Mouse (Mus musculus) embryonic facial prominence, embryonic 13.5 days (tissue): Measurements from ENCODE around the gene Flt1. TPM values are rescaled to one million over a fixed set of nuclear protein-coding genes. Genes with fewer than 3 reads are reported as not detected.

Source experiments
- ATAC-seq: fragments of 200-750 bp; cut with Nextera tagmentation; 2 replicates; pipeline ENCODE4 v1.8.0; 2017; ENCODE audit warnings: low read depth; ENCODE audit not compliant: insufficient number of reproducible peaks, insufficient read depth, low FRiP score, low TSS enrichment
- H3K27ac ChIP-seq: fragments of 300-500 bp; sonication (generic); 2 replicates; pipeline ENCODE4 v1.5.1; 2015; ENCODE audit warnings: moderate library complexity, mild to moderate bottlenecking, inconsistent platforms
- H3K27me3 ChIP-seq: fragments of 300-500 bp; sonication (generic); 2 replicates; pipeline ENCODE4 v1.6.1; 2015; ENCODE audit warnings: mild to moderate bottlenecking, inconsistent platforms
- H3K36me3 ChIP-seq: fragments of 300-500 bp; sonication (generic); 2 replicates; pipeline ENCODE4 v1.6.1; 2015; ENCODE audit warnings: mild to moderate bottlenecking, inconsistent platforms
- H3K4me1 ChIP-seq: fragments of 300-500 bp; sonication (generic); 2 replicates; pipeline ENCODE4 v1.6.1; 2015; ENCODE audit warnings: inconsistent platforms
- H3K4me2 ChIP-seq: fragments of 300-500 bp; sonication (generic); 2 replicates; pipeline ENCODE4 v1.6.1; 2015; ENCODE audit warnings: moderate library complexity, mild to moderate bottlenecking, inconsistent platforms
- H3K4me3 ChIP-seq: fragments of 300-500 bp; sonication (generic); 2 replicates; pipeline ENCODE4 v1.5.1; 2015; ENCODE audit warnings: mild to moderate bottlenecking, inconsistent platforms
- H3K9ac ChIP-seq: fragments of 300-500 bp; sonication (generic); 2 replicates; pipeline ENCODE4 v1.6.1; 2015; ENCODE audit warnings: mild to moderate bottlenecking, inconsistent platforms
- H3K9me3 ChIP-seq: fragments of 300-500 bp; sonication (generic); 2 replicates; pipeline ENCODE4 v1.6.1; 2016; ENCODE audit warnings: inconsistent platforms
- WGBS: fragments of 180-500 bp; shearing (Covaris S2); methylation state at CpG from one replicate; pipeline ENCODE4 v1.1.7; 2015; ENCODE audit warnings: mixed read lengths; 5-methylcytosine and 5-hydroxymethylcytosine counted together
- polyA plus RNA-seq: library from polyadenylated mRNA; unstranded; fragments of >200 nt; fragmentation: Nextera tagmentation; extraction: Ambion mirVana; gene quantifications from 2 replicates; pipeline ENCODE4 v1.2.1, GENCODE M21; 2015

Flt1 gene
- polyA plus RNA-seq, 1 experiment from 2014 or later, result 10.0 TPM

DNA sequence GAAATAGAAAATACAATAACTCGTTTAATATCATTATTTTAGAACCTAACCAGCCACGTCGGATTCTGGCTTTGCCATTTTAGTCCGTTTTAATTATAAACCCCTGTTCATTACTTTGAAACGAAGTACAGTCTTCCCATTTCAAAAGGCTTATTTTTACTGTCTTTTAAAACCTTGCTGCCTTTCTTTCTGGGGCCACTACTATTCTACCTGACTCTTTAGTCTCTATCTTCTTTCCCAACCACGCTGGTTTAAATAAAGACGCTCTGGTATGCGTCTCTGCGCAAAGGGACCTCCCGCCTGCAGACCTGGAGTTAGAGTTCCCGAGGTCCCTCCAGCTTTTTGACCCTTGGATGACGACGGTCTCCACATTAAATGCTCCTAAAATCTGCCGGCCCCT lies 1.4 kb downstream of the Flt1 start:
- no peak overlapping the region for H3K4me2 ChIP-seq
- no peaks in the 10 kb centered on the region for H3K36me3 ChIP-seq
- H3K27me3 ChIP-seq, result peaks cover 95% of the 10 kb centered on the region
- WGBS, result under 1% methylated on average over 14 of the region's 14 CpGs
- H3K9ac ChIP-seq, result no peak overlapping the region
- H3K27ac ChIP-seq, result no peak overlapping the region
- ATAC-seq, result no peak
- H3K4me3 ChIP-seq, result peak overlapping the region; percentile 48
- peaks cover 18% of the 10 kb centered on the region for H3K4me1 ChIP-seq
- no peaks in the 10 kb centered on the region for H3K9me3 ChIP-seq

GRCm38 (mm10) chr5:147723811-147724210 lies 2.0 kb downstream of the Flt1 start:
- no peak overlapping the region for H3K9ac ChIP-seq
- H3K4me2 ChIP-seq, result no peak overlapping the region
- peaks cover 95% of the 10 kb centered on the region for H3K27me3 ChIP-seq
- peaks cover 18% of the 10 kb centered on the region for H3K4me1 ChIP-seq
- H3K4me3 ChIP-seq, result peak overlapping the region; percentile 18
- H3K9me3 ChIP-seq, result no peaks in the 10 kb centered on the region
- H3K36me3 ChIP-seq, result no peaks in the 10 kb centered on the region
- no peak for ATAC-seq
- 5% methylated on average over 17 of the region's 17 CpGs for WGBS
- no peak overlapping the region for H3K27ac ChIP-seq

- Histone ChIP-seq H3K27ac (no peak overlapping the region), H3K27me3 (peaks cover 89% of the 10 kb centered on the region), H3K4me2 (no peak overlapping the region), H3K36me3 (no peaks in the 10 kb centered on the region), H3K4me1 (peaks cover 17% of the 10 kb centered on the region), H3K9me3 (no peaks in the 10 kb centered on the region), H3K9ac (no peak overlapping the region), H3K4me3 (no peak overlapping the region)
- WGBS, result 16% methylated on average over 8 of the region's 8 CpGs
- ATAC-seq, result no peak
Measured at GRCm38 (mm10) chr5:147721438-147721837, 4.4 kb downstream of the Flt1 start.

GRCm38 (mm10) chr5:147718335-147718734 lies 7.5 kb downstream of the Flt1 start:
- no peak overlapping the region for H3K4me3 ChIP-seq
- WGBS, result 85% methylated on average over 7 of the region's 7 CpGs
- H3K9ac ChIP-seq, result no peak overlapping the region
- no peak overlapping the region for H3K27ac ChIP-seq
- H3K27me3 ChIP-seq, result peaks cover 66% of the 10 kb centered on the region
- no peak overlapping the region for H3K4me2 ChIP-seq
- no peaks in the 10 kb centered on the region for H3K9me3 ChIP-seq
- ATAC-seq, result no peak
- no peaks in the 10 kb centered on the region for H3K4me1 ChIP-seq
- H3K36me3 ChIP-seq, result no peaks in the 10 kb centered on the region

- peaks cover 53% of the 10 kb centered on the region for H3K27me3 ChIP-seq
- no peak overlapping the region for H3K9ac ChIP-seq
- H3K4me3 ChIP-seq, result no peak overlapping the region
- H3K9me3 ChIP-seq, result no peaks in the 10 kb centered on the region
- no peaks in the 10 kb centered on the region for H3K4me1 ChIP-seq
- H3K4me2 ChIP-seq, result no peak overlapping the region
- ATAC-seq, result no peak
- H3K27ac ChIP-seq, result no peak overlapping the region
- WGBS, result 65% methylated on average over 15 of the region's 15 CpGs
- no peaks in the 10 kb centered on the region for H3K36me3 ChIP-seq
Measured at GRCm38 (mm10) chr5:147716697-147717217, 9.1 kb downstream of the Flt1 start.

- H3K9ac ChIP-seq, result no peak overlapping the region
- H3K4me3 ChIP-seq, result no peak overlapping the region
- H3K27ac ChIP-seq, result no peak overlapping the region
- WGBS, result 82% methylated on average over 9 of the region's 9 CpGs
- no peak overlapping the region for H3K4me2 ChIP-seq
- ATAC-seq, result no peak
- H3K27me3 ChIP-seq, result peaks cover 49% of the 10 kb centered on the region
- H3K36me3 ChIP-seq, result no peaks in the 10 kb centered on the region
- H3K4me1 ChIP-seq, result no peaks in the 10 kb centered on the region
- H3K9me3 ChIP-seq, result no peaks in the 10 kb centered on the region
Measured at GRCm38 (mm10) chr5:147716276-147716675, 9.5 kb downstream of the Flt1 start.

DNA sequence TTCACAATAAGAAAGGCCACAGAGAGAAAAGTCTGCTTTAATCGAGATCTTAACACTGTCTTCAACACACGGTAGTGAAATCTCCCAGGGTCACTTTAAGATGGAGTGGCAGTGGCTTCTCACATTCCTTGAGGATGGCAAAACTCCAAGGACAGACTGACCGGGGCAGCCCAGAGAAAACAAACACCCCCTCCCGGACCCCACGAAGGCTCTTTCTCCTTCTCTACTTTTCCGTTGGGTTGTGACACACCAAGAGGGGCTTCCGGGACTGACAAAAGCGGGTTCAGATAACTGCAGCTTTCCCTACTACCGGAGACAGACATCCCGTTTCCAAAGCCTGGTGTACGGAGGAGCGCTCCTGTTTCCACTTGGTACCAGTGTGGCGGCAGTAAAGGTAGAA lies 10.4 kb downstream of the Flt1 start:
- no peak overlapping the region for H3K4me3 ChIP-seq
- no peaks in the 10 kb centered on the region for H3K36me3 ChIP-seq
- no peak overlapping the region for H3K9ac ChIP-seq
- no peak overlapping the region for H3K4me2 ChIP-seq
- H3K4me1 ChIP-seq, result no peaks in the 10 kb centered on the region
- 78% methylated on average over 13 of the region's 13 CpGs for WGBS
- peaks cover 40% of the 10 kb centered on the region for H3K27me3 ChIP-seq
- no peak overlapping the region for H3K27ac ChIP-seq
- ATAC-seq, result no peak
- H3K9me3 ChIP-seq, result no peaks in the 10 kb centered on the region

DNA sequence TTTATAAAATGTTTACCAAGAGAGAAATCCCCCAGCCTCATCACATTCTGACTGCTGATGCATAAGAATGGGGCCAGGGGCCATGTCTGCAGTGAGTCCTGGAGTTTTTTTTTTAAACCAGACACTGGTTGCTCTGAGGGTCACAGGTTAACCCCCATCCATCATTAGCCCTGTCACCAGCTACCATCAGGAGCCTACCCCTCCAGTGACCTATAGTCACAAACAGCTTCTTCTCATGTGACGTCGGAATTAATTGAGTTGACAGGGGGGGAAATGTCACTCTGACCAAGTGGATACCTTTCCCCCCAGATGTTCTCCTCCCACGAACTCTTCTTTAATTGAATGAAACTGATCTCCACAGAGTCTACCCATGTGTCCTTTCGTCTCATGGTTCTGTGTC lies 17.3 kb downstream of the Flt1 start:
- 36% methylated on average over 4 of the region's 4 CpGs for WGBS
- Histone ChIP-seq H3K4me1 (peaks cover 5% of the 10 kb centered on the region; the same call in 1 of the 2 replicates), H3K36me3 (no peaks in the 10 kb centered on the region), H3K27ac (no peak overlapping the region), H3K9ac (no peak overlapping the region), H3K4me3 (no peak overlapping the region), H3K4me2 (no peak overlapping the region), H3K9me3 (0 out of 2 replicates have a peak, but pooled peaks cover 7% of the 10 kb centered on the region), H3K27me3 (no peaks in the 10 kb centered on the region)
- no peak for ATAC-seq

DNA sequence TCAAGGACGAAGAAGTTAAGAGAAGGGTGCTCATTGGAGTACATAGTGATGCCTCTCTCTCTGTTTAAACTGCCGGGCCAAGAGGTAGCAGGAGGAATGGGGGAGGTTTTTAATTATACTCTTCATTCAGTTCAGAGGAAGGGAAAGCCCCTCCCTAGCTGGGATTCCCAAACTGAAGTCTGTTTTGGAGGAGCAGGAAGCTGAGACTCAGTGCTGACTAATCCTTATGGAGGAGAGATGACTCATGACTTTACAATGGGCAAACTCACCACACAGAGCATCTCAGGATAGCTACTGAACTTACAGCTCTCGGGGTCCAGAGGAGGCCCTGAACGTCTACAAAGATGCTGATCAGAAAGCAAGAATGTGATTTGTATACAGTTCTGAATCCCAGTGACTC lies 18.3 kb downstream of the Flt1 start:
- no peaks in the 10 kb centered on the region for H3K27me3 ChIP-seq
- H3K4me2 ChIP-seq, result no peak overlapping the region
- H3K27ac ChIP-seq, result no peak overlapping the region
- no peaks in the 10 kb centered on the region for H3K36me3 ChIP-seq
- no peak for ATAC-seq
- no peak overlapping the region for H3K4me3 ChIP-seq
- H3K9me3 ChIP-seq, result 0 out of 2 replicates have a peak, but pooled peaks cover 7% of the 10 kb centered on the region
- H3K9ac ChIP-seq, result no peak overlapping the region
- 43% methylated on average over 4 of the region's 4 CpGs for WGBS
- peaks cover 5% of the 10 kb centered on the region; the same call in 1 of the 2 replicates for H3K4me1 ChIP-seq

DNA sequence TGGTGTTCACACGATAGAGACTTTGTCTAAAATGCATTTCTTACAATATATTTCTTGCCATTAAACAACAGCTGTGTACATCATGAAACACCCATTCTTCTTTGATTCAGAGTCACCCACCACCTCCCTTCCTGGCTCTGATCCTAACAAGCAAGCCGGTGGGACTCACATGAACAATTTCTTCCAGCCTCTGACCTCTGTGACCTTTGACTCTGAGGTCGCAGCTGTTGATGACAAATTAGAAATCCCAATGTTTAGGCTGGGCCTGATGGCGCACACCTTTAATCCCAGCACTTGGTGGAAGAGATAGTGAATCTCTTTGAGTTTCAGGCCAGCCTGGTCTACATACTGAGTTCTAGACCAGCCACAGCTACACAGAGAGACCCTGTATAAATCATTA lies 20.9 kb downstream of the Flt1 start:
- H3K9ac ChIP-seq, result no peak overlapping the region
- no peak overlapping the region for H3K4me2 ChIP-seq
- peaks cover 5% of the 10 kb centered on the region; the same call in 1 of the 2 replicates for H3K4me1 ChIP-seq
- no peak for ATAC-seq
- H3K27me3 ChIP-seq, result no peaks in the 10 kb centered on the region
- no peaks in the 10 kb centered on the region for H3K36me3 ChIP-seq
- H3K9me3 ChIP-seq, result 0 out of 2 replicates have a peak, but pooled peaks cover 7% of the 10 kb centered on the region
- H3K4me3 ChIP-seq, result no peak overlapping the region
- WGBS, result 42% methylated on average over 4 of the region's 4 CpGs
- H3K27ac ChIP-seq, result no peak overlapping the region

DNA sequence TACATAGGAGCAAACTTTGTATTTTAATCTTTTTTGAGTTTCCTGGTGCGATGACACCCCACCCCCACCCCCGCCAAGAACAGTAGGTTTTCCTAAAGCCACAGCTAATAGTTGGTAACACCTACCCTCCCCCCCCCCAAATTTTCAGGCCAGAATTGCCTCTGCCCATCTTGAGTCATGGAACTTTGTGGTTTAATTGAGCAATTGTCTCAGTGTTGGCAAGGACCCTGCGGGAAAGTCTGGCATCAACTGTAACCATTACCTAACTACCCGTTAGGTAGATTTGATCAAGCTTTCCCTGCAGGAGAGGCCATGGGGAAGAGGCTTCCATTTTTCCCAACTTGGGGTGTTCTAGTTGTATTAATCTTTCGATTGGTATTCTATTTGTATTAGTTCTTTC lies 23.4 kb downstream of the Flt1 start:
- peaks cover 5% of the 10 kb centered on the region; the same call in 1 of the 2 replicates for H3K4me1 ChIP-seq
- H3K27me3 ChIP-seq, result peaks cover 2% of the 10 kb centered on the region
- H3K36me3 ChIP-seq, result no peaks in the 10 kb centered on the region
- no peaks in the 10 kb centered on the region for H3K9me3 ChIP-seq
- no peak overlapping the region for H3K9ac ChIP-seq
- H3K4me3 ChIP-seq, result no peak overlapping the region
- H3K4me2 ChIP-seq, result no peak overlapping the region
- no peak for ATAC-seq
- WGBS, result 83% methylated on average over 5 of the region's 5 CpGs
- H3K27ac ChIP-seq, result no peak overlapping the region

DNA sequence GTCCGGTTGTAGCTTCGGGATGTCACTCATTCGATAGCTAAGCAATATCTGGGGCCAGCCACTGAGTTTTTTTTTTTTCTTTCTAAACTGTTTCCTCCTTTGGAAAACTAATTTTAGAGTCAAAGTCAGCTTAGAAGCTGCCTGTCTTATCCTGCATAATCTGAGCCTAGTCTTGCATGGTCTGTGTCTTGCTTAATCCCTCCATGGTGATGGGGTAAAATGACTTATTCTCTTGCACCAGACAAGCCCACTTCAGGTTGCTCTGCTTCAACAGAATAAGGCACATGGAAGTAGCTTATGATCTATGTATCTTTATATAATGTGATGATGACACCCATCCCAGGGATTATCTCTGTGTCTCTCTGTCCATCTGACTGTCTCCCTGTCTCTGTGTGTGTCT lies 24.8 kb downstream of the Flt1 start:
- Histone ChIP-seq H3K4me1 (0 out of 2 replicates have a peak, but pooled peaks cover 1% of the 10 kb centered on the region), H3K4me2 (no peak overlapping the region), H3K27ac (no peak overlapping the region), H3K9ac (no peak overlapping the region), H3K4me3 (no peak overlapping the region), H3K27me3 (peaks cover 9% of the 10 kb centered on the region), H3K9me3 (no peaks in the 10 kb centered on the region), H3K36me3 (no peaks in the 10 kb centered on the region)
- ATAC-seq, result no peak
- WGBS, result 93% methylated on average over 3 of the region's 3 CpGs
